9 mouse cellular contexts compared by ENCODE assay signal in genomic region chr9:65122545-65122944, GRCm38 (mm10). TPM values are rescaled to one million over a fixed set of nuclear protein-coding genes. Genes with fewer than 3 reads are reported as not detected.
A peak's percentile ranks its signal among the peaks of the same experiment; 100 is the strongest.
DNase-seq lines count a peak whose midpoint lies in the region; ATAC-seq and TF ChIP-seq lines count a peak whose summit lies in the region.
"Had no signal": no experiment of that assay in that cellular context is flagged by ENCODE, and none has a peak within 500 bp of the region (broad histone marks: within the 10 kb centered on the region; RNA-seq: fewer than 3 reads in every experiment).

No protein-coding gene starts in this region.

- DNase-seq in kidney, adult 9 months, result no peak
- DNase-seq in heart, postnatal 14 days, result peak; percentile 51 to 58
- DNase-seq in limb, embryonic 14.5 days (ENCODE audit: low spot score), result no peak
- DNase-seq in thymus, adult 2 months, result no peak
- no peak for DNase-seq in ovary, postnatal 14 days (ENCODE audit: low spot score)
- no peak for DNase-seq in spleen, adult 18-20 months

- intact Hi-C loops in heart, postnatal 14 days (cut with DNase I), result loop anchor here (5.0 kb wide), 2 partner anchors 40 to 110 kb away; no protein-coding TSS in a partner anchor

- H3K9ac ChIP-seq in kidney, embryonic 15.5 days, result no peak overlapping the region
- no peak overlapping the region for H3K9ac ChIP-seq in embryonic facial prominence, embryonic 12.5 days
- no peak overlapping the region for H3K9ac ChIP-seq in limb, embryonic 14.5 days (ENCODE audit: low read depth, low read length, severe bottlenecking)
- H3K9ac ChIP-seq: heart, embryonic 15.5 days had no signal

- peaks cover 42% of the 10 kb centered on the region for H3K27me3 ChIP-seq in kidney, embryonic 15.5 days
- peaks cover 18% of the 10 kb centered on the region for H3K27me3 ChIP-seq in embryonic facial prominence, embryonic 12.5 days
- no peaks in the 10 kb centered on the region for H3K27me3 ChIP-seq in limb, embryonic 14.5 days (ENCODE audit: control insufficient read depth, insufficient read depth, low read length)
- H3K27me3 ChIP-seq in thymus, adult 2 months (ENCODE audit: control insufficient read depth, insufficient read depth, low read length), result no peaks in the 10 kb centered on the region; the same call in 1 of the 2 replicates

- H3K4me2 ChIP-seq in kidney, embryonic 15.5 days, result peak overlapping the region; percentile 31; the same call in 1 of the 2 replicates
- H3K4me2 ChIP-seq in embryonic facial prominence, embryonic 12.5 days (replicated peaks), result peak overlapping the region; percentile 20
- 0 out of 2 replicates have a peak overlapping the region, but pooled peaks have one; percentile 17 for H3K4me2 ChIP-seq in limb, embryonic 14.5 days (replicated peaks; ENCODE audit: low read depth, low read length, severe bottlenecking)

- H3K36me3 ChIP-seq in kidney, embryonic 15.5 days, result peaks cover 11% of the 10 kb centered on the region; the same call in 1 of the 2 replicates
- peaks cover 30% of the 10 kb centered on the region for H3K36me3 ChIP-seq in embryonic facial prominence, embryonic 12.5 days
- peaks cover 58% of the 10 kb centered on the region for H3K36me3 ChIP-seq in limb, embryonic 14.5 days (ENCODE audit: control insufficient read depth, insufficient read depth, low read length)
- no peaks in the 10 kb centered on the region for H3K36me3 ChIP-seq in thymus, adult 2 months (ENCODE audit: control insufficient read depth, insufficient read depth, low read length)
- H3K36me3 ChIP-seq: heart, embryonic 15.5 days had no signal

- TF ChIP-seq CTCF in thymus, adult 2 months (IDR thresholded peaks at IDR 0.05; ENCODE audit: borderline replicate concordance, control insufficient read depth, extremely low read depth, insufficient read depth, low read length, poor library complexity), result no peak

- H3K4me3 ChIP-seq in kidney, embryonic 15.5 days (replicated peaks), result peak overlapping the region; percentile 6; the same call in 1 of the 2 replicates
- H3K4me3 ChIP-seq in embryonic facial prominence, embryonic 12.5 days, result no peak overlapping the region
- H3K4me3 ChIP-seq in limb, embryonic 14.5 days (replicated peaks; ENCODE audit: low read length), result no peak overlapping the region
- no peak overlapping the region for H3K4me3 ChIP-seq in thymus, adult 2 months (ENCODE audit: control insufficient read depth, insufficient read depth, low read length)
- H3K4me3 ChIP-seq: heart, embryonic 15.5 days had no signal

- H3K27ac ChIP-seq in kidney, embryonic 15.5 days, result no peak overlapping the region
- H3K27ac ChIP-seq in embryonic facial prominence, embryonic 12.5 days, result no peak overlapping the region
- no peak overlapping the region for H3K27ac ChIP-seq in limb, embryonic 14.5 days (replicated peaks; ENCODE audit: low read depth, low read length)
- H3K27ac ChIP-seq in thymus, adult 2 months (ENCODE audit: control insufficient read depth, insufficient read depth, low read length), result no peak overlapping the region
- H3K27ac ChIP-seq: heart, embryonic 15.5 days had no signal

- no peak for ATAC-seq in kidney, embryonic 15.5 days (replicated peaks; ENCODE audit: low FRiP score)
- no peak for ATAC-seq in embryonic facial prominence, embryonic 12.5 days (ENCODE audit: insufficient number of reproducible peaks, insufficient read depth, low FRiP score, low TSS enrichment)
- ATAC-seq in limb, embryonic 14.5 days (ENCODE audit: low FRiP score, low read depth), result no peak

- 20% methylated on average over 18 of the region's 18 CpGs for WGBS in kidney, embryonic 15.5 days
- WGBS in embryonic facial prominence, embryonic 12.5 days, result 13% methylated on average over 18 of the region's 18 CpGs
- 19% methylated on average over 18 of the region's 18 CpGs for WGBS in limb, embryonic 14.5 days
- 68% methylated on average over 18 of the region's 18 CpGs for WGBS in thymus, adult 2 months

- no peaks in the 10 kb centered on the region for H3K9me3 ChIP-seq in kidney, embryonic 15.5 days (replicated peaks)
- no peaks in the 10 kb centered on the region for H3K9me3 ChIP-seq in embryonic facial prominence, embryonic 12.5 days
- H3K9me3 ChIP-seq in limb, embryonic 14.5 days (ENCODE audit: control insufficient read depth, low read length), result no peaks in the 10 kb centered on the region
- H3K9me3 ChIP-seq: heart, embryonic 15.5 days had no signal

- peaks cover 12% of the 10 kb centered on the region for H3K4me1 ChIP-seq in kidney, embryonic 15.5 days
- H3K4me1 ChIP-seq in embryonic facial prominence, embryonic 12.5 days, result peaks cover 6% of the 10 kb centered on the region
- peaks cover 4% of the 10 kb centered on the region; the same call in 1 of the 2 replicates for H3K4me1 ChIP-seq in limb, embryonic 14.5 days (ENCODE audit: control insufficient read depth, insufficient read depth, low read length)
- no peaks in the 10 kb centered on the region; the same call in 1 of the 2 replicates for H3K4me1 ChIP-seq in thymus, adult 2 months (replicated peaks; ENCODE audit: control insufficient read depth, insufficient read depth, low read length)

- no peak for TF ChIP-seq POLR2A in limb, embryonic 14.5 days (IDR thresholded peaks at IDR 0.05; ENCODE audit: borderline replicate concordance, extremely low read depth, insufficient read depth, insufficient read length)
- TF ChIP-seq POLR2A in thymus, adult 2 months (IDR thresholded peaks at IDR 0.05; ENCODE audit: control insufficient read depth, extremely low read depth, insufficient read depth, low read length, poor library complexity), result no peak

RNA-seq across cellular contexts. Expression of gene Igdcc3, which starts 18.4 kb away (rescaled TPM):
- 3.5 and 4.2 TPM in 2 replicates for polyA plus RNA-seq in kidney, embryonic 15.5 days (2015; fragmentation: Nextera tagmentation; extraction: Ambion mirVana)
- polyA plus RNA-seq in embryonic facial prominence, embryonic 12.5 days (2016; fragmentation: Nextera tagmentation; extraction: Ambion mirVana), result 7.5 and 9.3 TPM in 2 replicates
- under 1 TPM; 0.22 to 0.24 TPM for total RNA-seq in heart, postnatal 14 days (2021)
- 1.2 and 1.4 TPM in 2 replicates for polyA plus RNA-seq in limb, embryonic 14.5 days (2012; rRNA removed)
- polyA plus RNA-seq in limb, embryonic 14.5 days (2014; fragmentation: Nextera tagmentation; extraction: Ambion mirVana), result 1.0 and 1.1 TPM in 2 replicates
- polyA plus RNA-seq in thymus, adult 2 months (2012; rRNA removed), result 0.07 and 0.13 TPM in 2 replicates

RNA-seq across cellular contexts. Expression of gene Igdcc4, which starts 21.3 kb away (rescaled TPM):
- 11.8 and 13.5 TPM in 2 replicates for polyA plus RNA-seq in kidney, embryonic 15.5 days (2015; fragmentation: Nextera tagmentation; extraction: Ambion mirVana)
- polyA plus RNA-seq in embryonic facial prominence, embryonic 12.5 days (2016; fragmentation: Nextera tagmentation; extraction: Ambion mirVana), result 25.0 and 25.4 TPM in 2 replicates
- 10 to 100 TPM in 1 of 2 experiments, 1 to 10 TPM in 1; 8.6 to 10.5 TPM for total RNA-seq in heart, postnatal 14 days (2021)
- 71.0 and 90.7 TPM in 2 replicates for polyA plus RNA-seq in limb, embryonic 14.5 days (2012; rRNA removed)
- 47.5 and 48.5 TPM in 2 replicates for polyA plus RNA-seq in limb, embryonic 14.5 days (2014; fragmentation: Nextera tagmentation; extraction: Ambion mirVana)
- polyA plus RNA-seq in thymus, adult 2 months (2012; rRNA removed), result 8.9 and 11.7 TPM in 2 replicates

Comparison
In these comparisons a context has a peak if more than half of its experiments do, and no peak if none do; other contexts are left out.
1. DNase-seq: peak in heart, postnatal 14 days (2 of 2); none in kidney, adult 9 months (single experiment), limb, embryonic 14.5 days (single experiment), thymus, adult 2 months (single experiment), ovary, postnatal 14 days (single experiment) and spleen, adult 18-20 months (0 of 2).
2. Peak in every context shown above with its lines, with median percentiles within 50 percentile points of each other: H3K4me2 ChIP-seq.